7 mouse cellular contexts compared by ENCODE assay signal in the genomic region with DNA sequence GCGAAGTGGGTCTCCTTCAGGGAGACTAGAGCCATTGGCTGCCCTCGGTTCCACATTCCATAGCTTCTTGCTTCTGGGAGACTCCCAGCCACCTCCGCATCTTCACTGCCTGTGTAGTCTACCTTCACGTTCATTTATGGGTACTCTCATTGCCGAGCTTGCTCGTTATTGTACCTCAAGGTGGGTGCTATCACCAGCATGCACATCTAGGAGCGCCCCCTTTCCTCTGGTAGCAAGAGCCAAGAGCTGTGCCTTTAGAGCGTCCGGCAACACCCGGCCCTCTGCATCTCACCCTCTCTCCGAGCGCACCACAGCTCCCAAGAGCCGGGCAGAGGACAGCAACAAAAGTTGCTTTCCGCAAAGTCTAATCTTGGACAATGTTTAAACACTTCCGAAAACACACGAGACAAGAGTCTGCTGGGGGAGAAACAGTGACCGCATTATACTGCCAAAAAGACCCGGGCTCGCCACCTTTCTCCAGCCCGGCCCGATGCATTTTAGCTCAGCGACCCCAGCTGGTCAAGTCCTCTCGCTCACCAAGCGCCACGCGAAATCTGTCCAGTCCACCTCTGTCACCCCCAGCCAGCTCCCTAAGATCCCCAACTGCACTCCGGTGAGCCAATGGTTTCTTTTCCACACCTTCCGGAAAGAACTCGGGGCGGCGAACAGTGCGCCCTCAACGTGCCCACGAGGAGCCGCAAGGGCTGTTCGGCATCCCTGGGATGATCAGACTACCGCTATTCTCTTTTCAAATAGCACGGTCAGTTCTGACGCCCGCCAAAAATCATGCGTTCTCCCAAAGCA. TPM values are rescaled to one million over a fixed set of nuclear protein-coding genes. Genes with fewer than 3 reads are reported as not detected.
DNase-seq lines count a peak whose midpoint lies in the region; ATAC-seq lines count a peak whose summit lies in the region.

No protein-coding gene starts in this region.

- ATAC-seq in liver, embryonic 11.5 days (replicated peaks; ENCODE audit: low FRiP score), result 0 out of 2 replicates have a peak, but pooled peaks have one; percentile 27
- ATAC-seq in neural tube, embryonic 11.5 days (ENCODE audit: insufficient read depth, low FRiP score, low TSS enrichment), result peak; percentile 49

- no peaks in the 10 kb centered on the region for H3K4me1 ChIP-seq in liver, embryonic 11.5 days (replicated peaks; ENCODE audit: control insufficient read depth, insufficient read depth, low read length)
- peaks cover 5% of the 10 kb centered on the region; the same call in 1 of the 2 replicates for H3K4me1 ChIP-seq in neural tube, embryonic 11.5 days (ENCODE audit: control insufficient read depth, insufficient read depth, low read length)

- peak overlapping the region; percentile 76 for H3K4me2 ChIP-seq in liver, embryonic 11.5 days
- peak overlapping the region; percentile 66 for H3K4me2 ChIP-seq in neural tube, embryonic 11.5 days (ENCODE audit: low read depth)

- peaks cover 53% of the 10 kb centered on the region for H3K27me3 ChIP-seq in liver, embryonic 11.5 days (replicated peaks; ENCODE audit: control insufficient read depth, insufficient read depth, low read length)
- H3K27me3 ChIP-seq in neural tube, embryonic 11.5 days (ENCODE audit: control insufficient read depth, insufficient read depth, low read length), result no peaks in the 10 kb centered on the region

- H3K4me3 ChIP-seq in liver, embryonic 11.5 days (ENCODE audit: low read depth, low read length), result peak overlapping the region; percentile 52
- H3K4me3 ChIP-seq in neural tube, embryonic 11.5 days (ENCODE audit: low read depth, low read length), result peak overlapping the region; percentile 68

- no peaks in the 10 kb centered on the region for H3K9me3 ChIP-seq in liver, embryonic 11.5 days (ENCODE audit: control insufficient read depth, low read length)
- no peaks in the 10 kb centered on the region for H3K9me3 ChIP-seq in neural tube, embryonic 11.5 days (ENCODE audit: control insufficient read depth, low read length)

- peak overlapping the region; percentile 14; the same call in 1 of the 2 replicates for H3K9ac ChIP-seq in liver, embryonic 11.5 days (ENCODE audit: low read depth, low read length)
- peak overlapping the region; percentile 76 for H3K9ac ChIP-seq in neural tube, embryonic 11.5 days (ENCODE audit: low read length)

- no peaks in the 10 kb centered on the region for H3K36me3 ChIP-seq in liver, embryonic 11.5 days (ENCODE audit: control insufficient read depth, insufficient read depth, low read length)
- H3K36me3 ChIP-seq in neural tube, embryonic 11.5 days (ENCODE audit: control insufficient read depth, insufficient read depth, low read length), result no peaks in the 10 kb centered on the region

- peak; percentile 12 for DNase-seq in adrenal gland, adult 8-10 months
- DNase-seq in cerebellum, postnatal 10 days, result peak; percentile 70 to 77
- peak; percentile 28 to 52 for DNase-seq in frontal cortex, postnatal 14 days (ENCODE audit: low spot score in 2 of 2)
- peak; percentile 4 to 38 for DNase-seq in kidney, postnatal 25 days
- DNase-seq in liver, embryonic 11.5 days (ENCODE audit: low spot score), result peak; percentile 52
- DNase-seq in neural tube, embryonic 11.5 days (ENCODE audit: low spot score), result peak; percentile 84
- peak; percentile 40 to 60 for DNase-seq in urinary bladder, postnatal 4 days (ENCODE audit: low spot score in 2 of 2)

- H3K27ac ChIP-seq in liver, embryonic 11.5 days (ENCODE audit: low read depth, low read length), result no peak overlapping the region
- peak overlapping the region; percentile 62 for H3K27ac ChIP-seq in neural tube, embryonic 11.5 days (ENCODE audit: low read depth, low read length)

- 1% methylated on average over 41 of the region's 41 CpGs for WGBS in liver, embryonic 11.5 days
- WGBS in neural tube, embryonic 11.5 days, result under 1% methylated on average over 41 of the region's 41 CpGs

RNA-seq across cellular contexts. Expression of a gene that starts 0.5 kb away (rescaled TPM):
- 1 to 10 TPM; 2.4 to 4.1 (median 3.3) TPM for total RNA-seq in adrenal gland, adult 8-10 months (2022)
- polyA plus RNA-seq in liver, embryonic 11.5 days (2014; fragmentation: Nextera tagmentation; extraction: Ambion mirVana), result 1.2 and 1.5 TPM in 2 replicates
- 16.1 and 16.8 TPM in 2 replicates for polyA plus RNA-seq in neural tube, embryonic 11.5 days (2014; fragmentation: Nextera tagmentation; extraction: Ambion mirVana)

Comparison
In these comparisons a context has a peak if more than half of its experiments do, and no peak if none do; other contexts are left out.
1. DNase-seq: peak in every context shown above with its lines; median percentile 84 in neural tube, embryonic 11.5 days; 74 in cerebellum, postnatal 10 days; 52 in liver, embryonic 11.5 days; 50 in urinary bladder, postnatal 4 days; 40 in frontal cortex, postnatal 14 days; 21 in kidney, postnatal 25 days; 12 in adrenal gland, adult 8-10 months.